Mouse (Mus musculus) testis, postnatal 10 days (tissue): Measurements from ENCODE around the gene Auts2.

Experiments used
- DNase-seq: peaks from one replicate; pipeline ENCODE4 v3.0.0; 2021; ENCODE audit warnings: low spot score

Gene Auts2

DNA sequence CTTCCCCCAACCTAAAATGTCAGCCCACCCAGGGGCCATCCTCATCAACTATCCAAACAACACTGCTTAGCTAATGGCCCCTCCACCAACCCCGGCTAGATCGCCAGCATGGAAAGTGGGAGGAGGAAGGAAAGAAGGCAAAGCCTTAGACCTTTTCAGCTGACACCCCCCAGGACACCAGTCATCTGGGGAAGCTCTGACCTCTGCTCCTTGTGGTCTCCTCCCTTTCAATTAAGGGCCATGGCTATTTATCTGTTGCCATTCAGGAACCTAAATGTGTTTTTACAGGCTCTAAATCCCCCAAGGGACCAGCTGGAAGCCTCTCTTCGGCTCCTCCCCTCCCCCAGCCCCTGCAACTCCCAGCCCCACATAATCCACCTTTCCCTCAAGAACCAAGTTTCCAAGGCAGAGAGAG, 42.3 kb downstream of the Auts2 start:
- no peak for DNase-seq

DNA sequence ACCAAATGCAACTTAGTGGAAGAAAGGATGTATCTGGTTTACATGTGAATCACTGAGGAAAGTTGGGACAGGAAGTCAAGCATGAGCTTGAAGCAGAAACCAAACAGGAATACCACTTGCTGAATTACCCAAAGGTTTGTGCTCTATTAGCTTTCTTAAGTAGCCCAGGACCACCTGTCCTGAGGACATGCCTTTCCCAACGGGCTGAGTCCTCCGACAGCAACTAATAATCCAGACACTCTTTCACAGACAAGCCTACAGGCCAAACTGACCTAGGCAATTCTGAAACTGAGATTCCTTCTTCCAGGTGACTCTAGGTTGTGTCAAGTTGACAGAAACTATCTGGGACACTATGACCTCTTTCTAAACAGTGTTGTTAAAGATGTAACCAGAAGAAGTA, 44.2 kb downstream of the Auts2 start:
- DNase-seq: no peak

DNA sequence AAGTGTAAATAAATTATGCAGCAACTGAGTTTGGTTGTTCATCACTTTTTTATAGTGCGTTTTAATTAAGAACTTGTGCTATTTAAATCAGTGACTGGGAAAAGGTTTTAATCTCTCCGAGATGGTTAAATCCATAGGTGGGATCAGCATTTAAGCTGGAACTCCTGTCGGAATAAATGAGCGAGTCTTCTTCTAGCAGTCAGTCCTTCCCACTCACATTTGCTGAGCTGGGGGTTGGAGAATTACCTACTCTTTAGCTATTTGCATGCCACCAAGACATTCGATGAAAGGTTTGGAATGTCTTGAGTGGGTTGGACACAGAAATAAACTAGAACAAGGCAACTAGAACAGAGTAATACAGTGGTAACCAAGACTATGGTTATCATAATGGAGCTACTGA, 45.1 kb downstream of the Auts2 start:
- DNase-seq: no peak

DNA sequence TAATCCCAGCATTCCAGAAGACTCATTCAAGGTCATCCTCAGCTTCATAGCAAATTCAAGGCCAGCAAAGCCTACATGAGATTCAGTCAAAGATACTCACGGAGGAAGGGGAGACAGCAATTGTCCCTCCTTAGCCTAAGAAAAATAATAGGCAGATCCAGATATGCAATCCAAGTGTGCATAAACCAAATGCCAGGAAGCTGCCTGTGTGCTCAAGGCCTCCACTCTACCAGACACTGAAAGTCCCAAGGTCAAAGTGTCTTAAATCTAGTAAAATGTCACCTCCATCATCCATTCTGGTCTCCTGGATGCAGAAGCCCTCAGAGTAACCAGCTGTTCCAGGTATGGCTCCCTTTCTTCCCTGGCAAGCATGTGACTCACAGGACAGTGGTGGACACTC, 50.4 kb downstream of the Auts2 start:
- no peak for DNase-seq

DNA sequence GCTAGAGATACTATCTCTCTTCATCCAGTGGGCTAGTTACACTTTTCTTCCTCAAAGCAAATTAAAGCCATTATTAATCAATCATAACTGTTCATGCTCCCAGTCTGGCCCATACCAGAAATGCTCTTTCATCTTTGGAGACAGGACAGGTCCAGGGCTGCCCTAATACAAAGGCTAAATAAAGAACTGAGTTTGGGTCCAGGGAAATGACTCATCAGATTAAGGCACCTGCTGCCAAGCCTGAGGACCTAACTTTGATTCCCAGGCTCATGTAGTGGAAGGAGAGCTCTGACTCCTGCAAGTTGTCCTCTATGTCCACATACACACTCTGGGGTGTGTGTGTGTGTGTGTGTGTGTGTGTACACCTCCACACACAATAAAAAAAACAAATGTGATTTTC, 51.1 kb downstream of the Auts2 start:
- no peak for DNase-seq

DNA sequence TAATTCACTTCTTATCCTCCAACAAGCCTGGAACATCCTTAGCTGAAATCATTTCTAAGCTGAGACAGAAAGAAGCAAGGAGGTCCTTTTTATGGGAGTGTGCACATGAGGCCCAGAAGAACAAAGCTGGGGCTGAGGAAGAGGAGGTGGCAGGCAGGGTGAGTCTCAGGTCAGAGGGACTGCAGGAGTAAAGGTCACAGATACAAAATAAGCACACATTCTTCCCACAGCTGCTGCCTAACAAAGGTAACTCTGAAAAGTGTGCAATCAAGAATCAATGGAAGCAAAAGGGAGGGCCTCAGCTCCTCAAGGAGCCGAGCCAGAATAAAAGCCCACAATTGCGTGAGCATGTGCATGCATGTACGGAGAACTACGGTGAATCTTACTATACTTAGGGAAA, 51.6 kb downstream of the Auts2 start:
- no peak for DNase-seq

DNA sequence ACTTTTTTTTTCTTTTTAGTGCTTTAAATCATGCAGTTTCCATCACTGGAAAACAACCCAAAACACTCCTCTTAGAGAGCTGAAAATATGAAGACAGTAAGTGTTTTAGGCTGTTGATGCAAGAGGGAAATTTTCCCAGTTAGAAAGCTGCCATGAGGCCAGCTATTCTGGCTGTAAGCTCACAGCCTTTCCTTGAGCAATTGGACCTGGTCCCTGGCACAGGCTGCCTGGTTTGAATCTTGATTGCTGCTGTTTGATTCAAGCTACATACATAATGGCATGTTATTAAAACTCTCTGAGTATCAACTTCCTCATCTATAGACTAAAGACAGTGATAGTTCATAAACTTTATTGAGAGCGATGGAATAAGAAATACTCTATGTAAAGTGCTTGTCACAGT, 52.8 kb downstream of the Auts2 start:
- no peak for DNase-seq

DNA sequence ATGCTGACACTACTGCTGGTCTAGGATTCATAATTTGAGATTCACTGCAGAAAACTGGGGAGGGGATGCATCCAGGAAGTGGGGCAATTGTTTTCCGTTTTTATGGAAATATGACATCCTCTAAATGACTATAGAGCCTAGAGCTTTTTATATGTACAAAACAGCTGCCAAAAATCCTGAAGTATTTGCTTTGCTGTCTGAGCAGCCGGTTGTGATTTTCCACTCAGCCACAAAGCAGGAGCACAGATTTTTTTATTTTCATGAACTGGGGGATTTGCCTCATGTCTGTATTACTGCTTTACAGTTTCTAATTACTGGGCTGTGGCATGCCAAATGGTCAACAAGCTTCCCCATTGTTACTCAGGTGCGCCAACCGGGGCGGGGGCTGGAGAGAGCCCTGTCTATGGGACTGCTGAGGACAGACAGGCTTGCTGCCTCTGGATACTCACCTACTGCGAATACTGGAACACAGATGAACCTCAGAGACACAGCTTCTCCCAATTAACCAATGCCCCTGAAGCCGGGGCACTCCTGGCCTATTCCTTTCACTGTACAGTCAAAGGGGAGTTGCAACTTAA, 53.3 kb downstream of the Auts2 start:
- no peak for DNase-seq

DNA sequence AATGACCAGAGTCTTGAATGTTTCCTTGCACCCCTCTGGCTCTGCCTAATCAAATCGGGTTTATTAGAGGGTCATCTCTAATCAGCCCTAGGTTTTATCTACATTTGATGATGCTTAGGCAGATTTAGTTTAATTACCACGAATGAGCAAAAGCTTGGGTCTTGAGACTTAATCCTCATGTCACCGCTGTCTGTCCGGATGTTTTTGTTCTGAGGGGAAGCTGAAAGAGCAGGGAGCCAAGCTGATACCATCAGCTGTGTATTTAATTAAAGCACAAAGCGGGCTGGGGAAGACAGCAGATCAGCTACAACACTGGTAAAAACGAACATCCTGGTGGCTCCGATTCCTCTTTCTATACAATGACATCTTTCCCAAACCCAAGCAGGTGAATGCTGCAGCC, 56.3 kb downstream of the Auts2 start:
- DNase-seq: no peak

DNA sequence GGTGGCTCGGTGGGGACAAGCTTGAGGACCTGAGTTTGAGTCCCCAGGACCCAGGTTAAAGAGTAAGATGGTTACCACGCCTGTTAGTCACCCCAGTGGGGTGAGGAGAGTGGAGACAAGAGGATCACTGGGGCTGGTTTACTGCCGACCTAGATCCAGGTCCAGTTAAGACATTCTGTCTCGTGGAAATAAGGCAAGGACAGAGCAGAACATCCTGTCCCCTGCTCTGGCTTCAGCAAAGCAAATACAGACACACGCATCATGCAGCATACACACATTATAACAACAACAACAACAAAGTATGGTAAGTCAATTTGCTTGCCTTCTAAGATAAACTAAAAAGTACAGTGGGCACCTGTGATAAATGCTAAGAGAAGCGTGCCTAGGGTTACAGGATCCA, 57.1 kb downstream of the Auts2 start:
- no peak for DNase-seq

DNA sequence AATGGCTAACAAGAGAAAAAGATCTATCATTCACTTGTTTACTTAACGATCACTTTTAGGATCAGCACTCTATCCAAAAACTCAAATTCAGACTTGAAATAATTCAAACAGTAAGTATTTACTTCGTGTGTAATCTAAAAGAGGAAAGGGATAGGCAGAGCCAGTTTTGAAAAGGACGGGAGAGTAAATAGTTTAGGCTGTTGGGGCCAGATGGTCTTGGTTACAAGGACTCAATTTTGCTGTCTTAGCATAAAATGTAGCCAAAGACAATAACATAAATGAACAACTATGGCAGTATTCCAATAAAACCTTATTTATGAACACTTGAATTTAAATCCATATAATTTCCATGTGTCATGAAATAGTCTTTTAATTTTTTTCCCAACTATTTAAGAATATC, 57.7 kb downstream of the Auts2 start:
- DNase-seq: no peak

DNA sequence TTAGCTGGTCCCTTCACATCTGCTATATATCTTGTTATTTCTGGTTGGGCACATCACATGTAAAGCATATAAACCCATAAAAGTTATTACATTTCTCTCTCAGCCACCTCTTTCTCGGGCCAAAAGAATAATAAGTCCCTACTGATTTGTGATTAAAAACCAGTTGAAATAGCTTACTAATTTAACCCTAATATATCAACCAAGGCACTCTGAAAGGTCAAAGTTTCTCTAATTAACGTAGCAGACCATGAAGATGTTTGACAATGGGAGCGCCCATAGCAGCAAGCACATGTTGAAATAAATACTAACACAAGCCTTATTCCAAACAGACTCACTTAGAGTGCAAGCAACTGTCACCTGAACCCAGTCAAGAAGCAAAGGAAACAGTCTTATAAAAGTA, 61.7 kb downstream of the Auts2 start:
- no peak for DNase-seq

DNA sequence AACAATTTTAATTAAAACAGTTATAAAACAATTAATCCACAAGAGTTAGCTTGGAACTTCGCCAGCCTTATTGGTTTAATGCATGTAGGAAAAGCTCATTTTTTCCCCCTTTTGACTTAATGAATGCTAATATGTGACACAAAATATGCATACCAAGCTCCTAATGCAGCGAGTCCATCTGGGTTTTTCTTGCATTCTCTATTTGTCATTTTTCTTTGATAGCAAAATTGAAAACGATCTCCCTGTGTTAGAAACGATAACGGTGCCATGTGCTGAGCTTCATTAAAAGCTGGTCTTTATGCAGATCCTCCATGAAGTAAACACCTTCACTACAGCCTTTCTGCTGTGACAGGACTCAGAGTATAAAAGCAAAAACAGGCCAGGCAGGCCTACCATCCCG, 62.7 kb downstream of the Auts2 start:
- no peak for DNase-seq

DNA sequence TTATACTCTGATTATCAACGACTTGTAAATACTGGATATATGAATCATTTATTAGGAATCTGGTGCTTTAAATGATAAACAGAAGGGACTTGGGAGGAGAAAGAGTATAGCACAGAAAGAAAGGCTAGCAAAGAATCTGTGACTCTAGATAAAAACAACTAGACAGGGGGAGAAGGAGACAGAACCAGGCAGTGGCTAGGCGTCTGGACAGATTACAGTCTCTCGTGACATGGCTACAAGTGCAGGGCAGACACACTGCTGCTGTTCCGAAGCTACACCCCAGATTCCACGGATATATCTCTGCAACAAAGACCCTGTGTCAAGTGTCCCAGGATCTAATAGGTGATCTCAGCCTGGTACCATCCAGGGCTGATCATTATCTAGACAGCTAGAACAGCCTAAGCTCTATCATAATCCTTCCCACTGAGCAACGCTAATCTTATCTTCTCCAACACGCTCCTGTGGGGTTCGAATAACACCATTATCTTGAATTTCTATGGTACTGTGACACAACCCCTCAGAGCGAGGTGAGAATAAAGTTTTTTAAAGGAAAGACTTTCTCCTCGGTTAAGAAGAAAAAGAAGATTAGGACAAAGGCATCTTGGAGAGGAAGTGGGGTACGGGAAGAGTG, 63.8 kb downstream of the Auts2 start:
- no peak for DNase-seq

DNA sequence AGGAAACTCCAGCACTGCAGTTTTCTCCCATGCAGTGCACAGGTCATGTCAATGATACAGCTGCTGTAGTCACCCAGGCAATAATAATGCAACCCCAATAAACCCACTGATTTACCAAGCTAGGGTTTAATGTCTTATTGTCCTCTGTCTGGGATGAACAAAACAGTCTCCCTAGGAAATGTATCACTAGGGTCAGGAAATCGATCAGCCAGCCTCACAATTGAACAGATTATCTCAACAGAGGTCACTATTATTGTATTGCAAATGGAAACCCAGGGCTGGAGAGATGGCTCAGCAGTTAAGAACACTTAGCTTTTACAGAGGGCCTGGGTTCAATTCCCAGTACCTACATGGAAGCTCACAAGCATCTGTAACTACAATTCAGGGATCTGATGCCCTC, 65.6 kb downstream of the Auts2 start:
- no peak for DNase-seq

DNA sequence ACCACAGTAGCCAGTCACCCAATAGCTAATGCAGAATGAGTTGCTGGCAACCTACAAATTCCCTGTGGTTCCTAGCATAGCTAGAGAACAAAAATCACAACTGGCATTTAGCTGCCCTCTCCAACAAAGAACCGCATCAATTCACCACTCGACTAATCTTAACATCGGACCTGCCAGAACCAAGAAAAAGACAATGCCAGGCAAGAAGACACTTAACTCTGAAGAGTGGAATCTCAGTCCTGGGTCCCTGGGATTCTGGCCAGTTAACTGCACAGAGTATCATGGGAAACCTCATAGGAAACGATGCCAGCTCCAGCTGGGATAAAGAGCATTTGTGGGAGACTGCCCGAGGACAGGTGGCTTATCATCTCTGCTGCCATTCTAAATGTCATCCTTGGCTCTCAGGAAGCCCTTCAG, 70.2 kb downstream of the Auts2 start:
- no peak for DNase-seq

DNA sequence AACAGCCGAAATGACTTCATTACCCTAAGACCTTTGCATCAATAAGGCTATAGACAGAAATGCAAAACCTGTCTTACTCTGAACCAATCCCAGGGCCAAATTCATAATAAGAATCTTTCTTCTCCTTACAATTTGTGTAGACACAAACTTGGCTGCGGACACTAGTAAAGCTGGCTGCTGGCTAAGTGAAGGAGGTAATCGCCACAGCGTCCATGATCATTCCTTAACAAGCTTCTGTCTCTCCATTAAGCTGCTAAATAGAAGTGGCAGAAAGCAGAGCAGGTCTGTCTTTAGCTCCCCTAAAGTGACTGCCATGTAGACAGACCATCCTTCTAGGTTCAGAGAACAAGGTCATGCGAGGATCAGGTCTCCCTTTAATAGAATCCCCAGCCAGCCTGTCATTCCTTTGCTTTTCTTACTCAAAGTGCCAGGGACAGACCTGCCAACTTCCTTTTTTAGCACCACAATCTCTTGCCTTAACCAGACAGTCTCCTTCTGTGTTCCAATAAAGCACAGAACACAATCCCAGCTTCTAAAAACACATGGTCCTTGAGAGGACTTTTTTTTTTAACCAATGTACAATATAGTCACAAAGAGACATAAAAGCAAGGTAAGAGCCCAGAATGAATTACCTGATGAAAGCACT, 70.8 kb downstream of the Auts2 start:
- no peak for DNase-seq

DNA sequence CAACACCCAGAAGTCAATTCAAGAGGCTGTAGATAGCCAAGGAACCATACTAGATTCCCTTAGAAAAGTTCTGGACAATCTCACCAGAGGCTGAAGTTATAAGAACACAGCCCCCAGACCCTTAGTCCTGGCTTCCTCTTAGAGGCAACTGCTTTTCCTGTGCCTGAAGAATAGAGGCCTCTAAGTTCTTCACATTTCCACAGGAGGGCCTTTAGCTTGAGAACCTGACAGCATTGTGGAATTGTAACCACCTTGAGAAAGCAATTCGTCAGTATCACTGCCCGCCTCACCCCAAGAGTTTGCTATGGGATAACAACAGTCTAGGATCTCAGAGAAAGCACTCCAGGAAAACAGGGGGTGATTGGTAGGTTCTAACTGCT, 75.8 kb downstream of the Auts2 start:
- DNase-seq: no peak

DNA sequence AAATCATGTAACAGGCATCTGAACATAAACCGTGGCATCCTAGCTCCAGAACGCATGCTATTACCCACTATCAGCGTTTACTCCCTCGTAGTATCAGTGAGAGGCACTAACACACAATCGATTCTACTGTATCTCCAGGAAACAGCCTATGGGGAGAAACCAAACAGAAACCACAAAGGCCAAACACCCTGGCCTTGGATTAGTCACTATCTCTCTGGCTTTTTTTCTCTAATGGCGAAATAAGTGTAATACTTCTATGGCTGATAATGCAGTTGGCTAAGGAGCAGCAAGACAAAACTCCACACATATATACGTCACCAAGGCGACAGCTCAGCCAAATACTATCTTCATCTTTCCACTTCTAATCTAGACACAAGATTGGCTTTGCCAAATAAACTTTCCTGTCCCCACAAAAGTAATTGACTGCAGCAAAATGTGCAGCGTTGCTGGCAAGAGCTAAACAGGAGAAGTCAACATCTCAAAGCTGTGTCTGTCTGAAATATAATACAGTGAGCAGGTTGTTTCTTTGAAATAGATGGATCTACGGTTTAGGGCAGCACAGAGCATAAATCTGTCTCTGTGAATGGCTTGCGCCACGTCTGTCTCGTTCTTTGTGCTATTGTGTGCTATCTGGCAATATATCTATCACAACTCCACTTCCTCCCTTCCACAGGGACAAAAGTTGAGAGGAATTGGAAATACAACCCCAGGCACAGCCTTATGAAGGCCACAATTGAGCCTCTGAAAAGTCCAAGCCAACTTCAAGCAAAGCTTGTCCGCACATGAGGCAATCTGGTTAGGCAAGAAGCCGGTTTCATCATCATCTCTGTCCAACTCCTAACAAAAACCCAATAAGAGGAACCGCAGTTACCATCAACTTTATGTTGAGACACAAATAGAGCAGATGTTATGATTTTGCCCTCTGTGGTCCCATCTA, 76.4 kb downstream of the Auts2 start:
- DNase-seq: no peak

DNA sequence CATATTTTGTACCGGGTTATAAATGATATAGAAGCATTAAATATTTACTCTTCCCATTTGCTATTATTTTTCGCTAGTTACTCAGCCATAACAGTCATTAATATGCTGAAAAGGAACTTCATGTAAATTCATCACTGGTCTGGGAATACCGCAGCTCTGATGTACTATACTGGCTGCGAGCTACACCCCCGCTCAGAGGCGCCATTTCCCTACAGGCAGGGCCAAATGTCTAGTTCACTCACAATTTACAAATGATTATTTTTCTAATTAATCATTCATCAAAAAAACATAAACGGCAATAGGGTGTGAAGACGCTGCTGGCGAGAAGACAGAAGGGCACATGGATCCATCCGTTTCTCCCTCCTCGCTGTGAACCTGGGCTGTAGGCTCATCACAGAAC, 80.6 kb downstream of the Auts2 start:
- DNase-seq: no peak

DNA sequence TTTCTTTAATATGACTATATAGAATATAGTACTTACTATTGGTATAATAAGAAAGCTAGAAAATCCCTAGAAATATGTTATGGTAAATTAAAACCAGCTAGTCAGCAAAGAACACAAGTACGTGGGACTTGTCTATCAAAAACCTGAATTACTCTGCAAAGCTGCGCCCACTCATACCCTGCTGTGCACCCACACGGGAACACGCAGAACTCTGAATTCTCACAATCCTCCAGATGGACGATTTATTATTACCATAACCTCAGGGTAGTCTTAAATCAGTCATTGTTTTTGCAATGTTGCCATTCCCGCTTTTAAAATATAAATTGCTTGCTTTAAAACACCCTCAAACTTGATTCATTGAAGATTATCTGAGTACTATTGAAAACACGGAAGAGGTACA, 84.6 kb downstream of the Auts2 start:
- DNase-seq: no peak

DNA sequence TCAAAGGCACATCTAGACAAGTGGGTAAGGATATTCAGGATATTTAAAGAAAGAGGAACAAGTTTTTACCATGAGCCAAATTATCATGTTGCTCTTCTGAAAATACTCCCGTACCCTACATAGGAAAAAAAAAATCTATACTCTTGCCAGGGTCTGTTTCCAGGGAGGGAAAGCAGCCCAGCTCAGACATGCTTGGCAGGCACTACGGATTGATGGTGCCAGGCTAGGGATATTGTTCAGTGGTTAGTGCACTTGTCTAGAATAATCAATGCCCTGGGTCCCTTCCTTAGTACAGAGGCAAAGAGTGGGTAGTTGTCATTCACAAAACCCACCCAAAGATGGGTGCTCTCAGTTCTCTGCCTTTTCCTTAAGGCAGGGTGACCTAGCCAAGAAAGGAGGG, 90.8 kb downstream of the Auts2 start:
- DNase-seq: no peak

DNA sequence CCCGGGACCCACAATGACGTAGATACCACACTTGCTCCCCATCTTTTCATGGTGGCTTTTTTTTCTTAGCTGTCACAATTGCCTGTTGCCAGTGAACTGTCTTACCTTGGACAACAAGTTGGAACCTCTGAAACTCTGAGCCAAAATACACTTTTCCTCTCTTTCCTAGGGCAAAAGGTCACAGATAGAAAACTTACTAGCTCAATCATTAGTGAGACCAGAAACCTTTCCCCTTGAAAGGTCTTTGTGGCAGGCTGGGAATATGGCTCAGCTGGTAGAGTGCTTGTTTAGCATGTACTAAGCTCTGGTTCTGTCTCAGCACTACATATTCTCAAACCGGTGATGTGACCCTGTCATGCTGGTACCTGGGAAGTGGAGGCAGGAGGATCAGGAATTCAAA, 93.1 kb downstream of the Auts2 start:
- no peak for DNase-seq
